Mouse (Mus musculus) monocyte, adult 5-6 weeks (primary cell): ENCODE data around the gene Ipo5. TPM values are rescaled to one million over a fixed set of nuclear protein-coding genes. Genes with fewer than 3 reads are reported as not detected.
A peak's percentile ranks its signal among the peaks of the same experiment; 100 is the strongest.

Experiments
- ATAC-seq: fragments of 153-309, 156-312 bp; replicated peaks from 2 replicates; pipeline ENCODE4 v1.8.0; 2017; ENCODE audit warnings: mild to moderate bottlenecking; ENCODE audit not compliant: low TSS enrichment, insufficient number of reproducible peaks, severe bottlenecking, poor library complexity, low FRiP score
- total RNA-seq: library from RNA; stranded (forward); fragments of 200-1000, 200-491, 200-594 nt; gene quantifications from 3 replicates; pipeline ENCODE4 v1.2.3, GENCODE M21; 2017

Gene Ipo5
- total RNA-seq, 1 experiment from 2014 or later = 37.5 TPM

GRCm38 (mm10) chr14:120911388-120911901 is 421 bp downstream of the Ipo5 start:
- 0 out of 2 replicates have a peak, but pooled peaks have one; percentile 29 for ATAC-seq

- no peak for ATAC-seq
Observed at GRCm38 (mm10) chr14:120912090-120912710, 1.2 kb downstream of the Ipo5 start.

GRCm38 (mm10) chr14:120912916-120913315 is 1.9 kb downstream of the Ipo5 start:
- ATAC-seq = no peak

- no peak for ATAC-seq
Observed at GRCm38 (mm10) chr14:120921805-120922204, 10.8 kb downstream of the Ipo5 start.

- no peak for ATAC-seq
Observed at GRCm38 (mm10) chr14:120924044-120924443, 13.0 kb downstream of the Ipo5 start.

GRCm38 (mm10) chr14:120925731-120926585 is 14.9 kb downstream of the Ipo5 start:
- no peak for ATAC-seq

GRCm38 (mm10) chr14:120931236-120931635 is 20.2 kb downstream of the Ipo5 start:
- no peak for ATAC-seq

GRCm38 (mm10) chr14:120933624-120934023 is 22.6 kb downstream of the Ipo5 start:
- no peak for ATAC-seq

- ATAC-seq = no peak
Observed at GRCm38 (mm10) chr14:120937102-120937501, 26.1 kb downstream of the Ipo5 start.

GRCm38 (mm10) chr14:120942803-120943202 is 31.8 kb downstream of the Ipo5 start:
- ATAC-seq = no peak

GRCm38 (mm10) chr14:120945146-120945545 is 34.1 kb downstream of the Ipo5 start:
- ATAC-seq = no peak

GRCm38 (mm10) chr14:120947104-120947503 is 36.1 kb downstream of the Ipo5 start:
- no peak for ATAC-seq

GRCm38 (mm10) chr14:120949002-120949401 is 38.0 kb downstream of the Ipo5 start:
- no peak for ATAC-seq

GRCm38 (mm10) chr14:120950068-120950467 is 39.0 kb downstream of the Ipo5 start:
- ATAC-seq = no peak

GRCm38 (mm10) chr14:120952434-120952833 is 41.4 kb downstream of the Ipo5 start:
- ATAC-seq = no peak

GRCm38 (mm10) chr14:120960551-120960950 is 49.5 kb downstream of the Ipo5 start:
- no peak for ATAC-seq

- no peak for ATAC-seq
Observed at GRCm38 (mm10) chr14:120960991-120961390, 50.0 kb downstream of the Ipo5 start.

GRCm38 (mm10) chr14:120967072-120967471 is 56.0 kb downstream of the Ipo5 start:
- no peak for ATAC-seq

- ATAC-seq = no peak
Observed at GRCm38 (mm10) chr14:120968723-120969122, 57.7 kb downstream of the Ipo5 start.

GRCm38 (mm10) chr14:120969673-120970072 is 58.6 kb downstream of the Ipo5 start:
- ATAC-seq = no peak
